Mouse (Mus musculus) right cerebral cortex, adult 18-20 months (tissue): ENCODE data around the gene Cd1d1.
"Not testable (repeated sequence)": the region's sequence is repeated elsewhere in the genome, so short reads cannot be mapped to it uniquely, and the experiment has no call there.

Source experiments
- DNase-seq: peaks from one replicate; pipeline ENCODE4 v3.0.0; 2022; ENCODE audit warnings: mixed read lengths

Gene Cd1d1

GRCm38 (mm10) chr3:86999415-86999740 is at the start of gene Cd1d1:
Gene Cd1d1, minus strand, starts transcription at chr3:86999441.
- DNase-seq: no peak

GRCm38 (mm10) chr3:87047801-87048200 is 48.6 kb upstream of the Cd1d1 start:
- DNase-seq: no peak

GRCm38 (mm10) chr3:87041733-87042132 is 42.5 kb upstream of the Cd1d1 start:
- no peak for DNase-seq

DNA sequence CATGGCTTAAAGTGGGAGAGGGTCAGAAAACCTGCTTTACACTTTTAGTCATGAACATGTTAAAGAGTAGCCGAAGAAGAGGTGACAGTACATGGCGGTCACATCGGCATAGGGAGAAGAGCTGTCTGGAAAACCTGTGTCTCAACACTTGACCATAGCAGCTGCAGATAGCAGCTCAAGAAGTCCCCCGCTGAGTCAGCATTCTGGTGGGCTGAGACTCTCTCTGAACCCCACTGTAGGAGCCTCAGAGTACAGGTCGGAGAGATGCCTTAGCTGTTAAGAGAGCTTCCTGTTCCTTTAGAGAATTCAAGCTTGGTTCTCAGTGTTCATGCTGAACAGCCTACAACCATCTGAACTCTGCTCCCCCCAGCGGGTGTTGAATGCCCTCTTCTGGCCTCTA is 39.3 kb upstream of the Cd1d1 start:
- DNase-seq: no peak

- DNase-seq: no peak
These were observed 34.8 kb upstream of the Cd1d1 start for GRCm38 (mm10) chr3:87034061-87034460.

DNA sequence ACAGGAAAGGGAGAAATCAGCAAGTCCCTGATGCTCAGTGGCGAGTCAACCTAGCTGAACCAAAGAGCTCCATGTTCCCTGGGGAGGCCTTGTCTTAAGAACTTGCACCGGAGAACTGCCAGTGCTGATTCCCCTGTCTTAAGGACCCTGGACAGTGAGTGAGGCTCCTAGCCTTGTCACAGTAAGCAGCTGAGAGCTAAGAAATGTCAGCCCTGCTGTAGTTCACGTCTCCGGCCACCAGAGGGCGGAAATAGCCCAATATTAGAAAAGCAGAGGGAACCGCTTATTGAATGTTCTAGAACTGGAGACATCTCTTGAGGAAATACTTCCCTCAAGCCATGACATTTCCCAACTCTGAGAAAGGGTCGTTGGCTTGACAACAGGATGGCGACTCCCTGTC is 34.1 kb upstream of the Cd1d1 start:
- peak; percentile 71 for DNase-seq

DNA sequence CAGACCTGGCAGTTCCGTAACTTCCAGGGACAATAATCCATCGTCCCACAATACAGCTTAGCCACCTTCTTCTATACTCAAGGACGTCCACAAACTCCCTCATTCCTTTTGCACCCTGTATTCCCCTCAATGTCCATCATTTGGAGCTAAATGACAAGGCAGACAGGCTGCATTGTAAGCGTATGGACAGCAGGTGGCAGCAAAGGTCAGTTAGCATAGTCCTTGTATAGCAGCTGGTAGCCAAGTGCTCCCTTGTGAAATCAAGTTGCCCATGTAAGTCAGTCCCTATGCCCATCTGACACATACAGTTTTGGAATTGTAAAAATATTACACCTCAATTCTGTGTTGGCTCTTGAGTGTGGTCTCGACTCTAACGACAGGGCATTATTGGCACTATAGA is 31.6 kb upstream of the Cd1d1 start:
- peak; percentile 44 for DNase-seq

- no peak for DNase-seq
These were observed 18.5 kb upstream of the Cd1d1 start for GRCm38 (mm10) chr3:87017707-87018106.

GRCm38 (mm10) chr3:87017001-87017400 is 17.8 kb upstream of the Cd1d1 start:
- DNase-seq: no peak

DNA sequence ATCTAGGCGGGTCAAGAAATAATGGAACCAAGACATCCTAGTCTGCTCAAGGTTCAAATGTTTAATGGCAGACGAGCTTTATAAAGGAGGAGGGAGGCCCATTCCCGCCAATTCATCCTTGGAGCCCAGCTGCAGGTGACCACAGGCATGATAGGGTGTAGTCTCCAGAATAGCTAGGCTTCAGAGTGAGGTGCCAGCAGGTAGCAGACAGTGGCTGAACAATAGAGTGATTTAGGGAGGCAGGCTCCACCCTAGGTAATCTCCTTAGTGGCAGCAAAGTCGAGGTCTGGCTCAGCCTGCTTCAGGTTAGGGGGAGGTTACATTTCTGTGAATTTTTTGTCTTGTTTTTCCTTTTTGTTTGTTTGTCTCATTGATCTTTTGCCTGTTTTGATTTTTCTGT is 16.7 kb upstream of the Cd1d1 start:
- no peak for DNase-seq

DNA sequence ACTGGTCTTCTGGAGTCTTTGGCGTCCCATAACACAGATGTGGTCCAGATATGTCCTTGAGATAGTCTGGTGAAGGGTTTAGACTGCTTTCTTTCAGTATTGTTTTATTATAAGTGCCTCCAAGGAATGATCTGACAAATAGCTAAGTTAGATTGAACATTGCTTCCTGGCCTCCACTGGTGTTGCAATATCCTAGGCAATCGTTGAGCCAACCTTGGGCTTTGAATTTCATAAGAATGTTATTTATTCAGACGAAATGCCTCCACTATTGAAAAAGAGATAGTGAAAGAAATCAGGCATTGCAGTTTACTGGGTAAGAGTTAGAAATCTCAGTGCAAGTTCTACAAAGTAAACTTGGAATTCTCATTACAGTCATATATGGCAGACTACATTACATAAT is 13.2 kb upstream of the Cd1d1 start:
- DNase-seq: not testable (repeated sequence)

DNA sequence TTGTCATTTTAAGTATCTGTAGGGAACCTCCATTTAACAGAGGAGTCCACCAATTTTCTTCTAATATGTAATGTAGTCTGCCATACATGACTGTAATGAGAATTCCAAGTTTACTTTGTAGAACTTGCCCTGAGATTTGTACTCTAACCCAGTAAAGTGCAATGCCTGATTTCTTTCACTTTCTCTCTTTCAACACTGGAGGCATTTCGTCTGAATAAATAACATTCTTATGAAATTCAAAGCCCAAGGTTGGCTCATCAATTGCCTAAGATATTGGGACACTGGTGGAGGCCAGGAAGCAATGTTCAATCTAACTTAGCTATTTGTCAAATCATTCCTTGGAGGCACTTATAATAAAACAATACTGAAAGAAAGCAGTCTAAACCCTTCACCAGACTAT is 9.0 kb upstream of the Cd1d1 start:
- not testable (repeated sequence) for DNase-seq

DNA sequence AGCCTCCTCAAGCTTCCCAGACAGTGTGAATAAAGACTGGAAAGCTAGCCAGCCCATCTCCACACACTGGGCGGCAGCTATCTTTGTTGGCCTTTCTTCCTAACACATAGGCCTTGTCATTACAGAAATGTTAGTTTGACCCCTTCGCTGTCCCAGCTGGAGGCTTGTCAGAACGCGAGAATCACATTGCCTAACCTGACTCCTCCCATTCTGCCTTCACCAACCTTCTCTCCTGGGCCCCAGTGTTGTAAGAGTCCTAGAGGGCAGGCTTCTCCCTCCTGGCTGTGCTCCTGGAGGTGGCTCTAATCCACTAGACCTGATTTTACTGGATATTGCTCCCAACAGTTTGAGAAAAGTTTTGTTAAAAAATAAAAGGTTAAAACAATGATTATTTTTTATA is 1.4 kb upstream of the Cd1d1 start:
- no peak for DNase-seq

DNA sequence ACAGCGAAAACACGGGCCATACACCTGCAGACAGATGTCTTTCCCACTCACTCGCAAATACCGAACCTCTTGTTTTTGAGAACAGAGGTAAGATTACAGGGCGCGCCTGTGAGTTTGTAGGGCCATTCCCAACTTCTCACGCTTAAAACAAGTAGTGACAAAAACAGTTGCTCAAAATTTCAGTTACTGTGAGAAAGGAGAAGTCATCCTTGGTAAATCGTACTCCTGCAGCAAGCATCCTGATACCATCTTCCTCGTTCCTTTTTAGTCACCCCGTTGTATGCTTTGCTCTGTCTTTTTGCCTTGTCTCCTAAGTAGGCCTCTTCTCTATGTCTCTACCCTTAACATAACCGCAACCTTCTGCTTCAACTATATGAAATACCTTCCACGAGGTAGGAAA is 810 bp upstream of the Cd1d1 start:
- DNase-seq: no peak

DNA sequence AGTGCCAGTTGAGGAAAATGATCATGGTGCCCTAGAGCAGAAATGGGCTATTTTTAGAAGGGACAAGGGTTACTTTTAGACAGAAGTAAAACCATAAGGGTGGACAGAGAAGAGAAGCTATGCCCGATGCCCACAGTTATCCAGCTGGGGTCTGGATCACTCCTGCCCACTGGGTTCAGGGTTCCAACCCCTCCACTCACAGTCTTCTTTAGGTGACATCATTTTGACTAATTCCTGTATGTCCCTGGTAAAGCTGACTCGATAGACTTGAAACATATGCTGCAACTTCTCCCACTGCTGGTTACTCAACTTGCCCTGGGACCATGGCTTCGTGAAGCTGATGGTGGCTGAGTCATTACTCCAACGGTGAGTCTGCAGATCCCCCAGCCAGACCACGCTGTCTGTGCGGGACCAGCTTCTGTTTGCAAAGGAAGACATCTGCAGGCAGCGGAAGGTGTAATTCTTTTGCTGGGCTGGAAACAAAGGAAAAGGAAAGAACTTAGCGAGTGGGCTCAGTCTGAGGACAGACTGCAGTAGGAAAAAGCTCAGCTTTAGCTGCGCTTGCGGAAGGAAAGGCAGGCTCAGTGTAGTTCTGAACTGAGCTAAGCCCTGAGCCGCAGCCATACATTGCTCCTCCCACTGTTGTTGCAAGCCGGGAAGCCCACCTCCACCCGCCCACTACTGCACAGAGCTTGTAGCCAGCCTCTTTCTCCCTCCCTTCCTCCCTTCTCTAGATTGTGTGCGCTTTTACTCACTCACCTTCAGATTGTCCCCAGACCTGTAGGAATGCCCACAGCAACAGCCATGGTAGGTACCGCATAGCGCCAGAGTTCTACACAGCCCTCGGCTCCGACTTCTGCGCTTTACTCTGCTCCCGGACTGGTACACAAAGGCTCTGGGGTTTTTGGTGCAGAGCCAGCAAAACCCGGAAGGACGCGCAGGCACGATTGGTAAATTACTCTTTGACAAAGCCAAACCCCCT is 517 bp downstream of the Cd1d1 start:
- DNase-seq: peak; percentile 31

DNA sequence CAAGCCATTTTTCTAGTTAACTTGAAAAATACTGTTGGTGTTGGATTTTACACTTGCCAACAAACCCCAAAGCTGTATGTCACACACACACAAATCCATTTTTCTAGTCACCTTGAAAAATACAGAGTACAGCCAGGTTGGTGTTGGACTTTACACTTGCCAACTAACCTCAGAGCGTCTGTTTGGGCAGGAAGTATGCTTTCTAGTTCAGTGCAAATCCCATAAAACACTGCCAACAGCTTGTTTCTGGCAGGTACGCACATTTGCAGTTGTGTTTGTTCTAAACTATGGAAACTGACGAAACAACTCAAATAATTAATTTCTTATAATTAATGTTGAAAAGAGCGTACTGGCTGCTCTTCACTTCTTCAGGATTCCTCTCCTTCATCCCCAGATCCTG is 3.1 kb downstream of the Cd1d1 start:
- DNase-seq: no peak

DNA sequence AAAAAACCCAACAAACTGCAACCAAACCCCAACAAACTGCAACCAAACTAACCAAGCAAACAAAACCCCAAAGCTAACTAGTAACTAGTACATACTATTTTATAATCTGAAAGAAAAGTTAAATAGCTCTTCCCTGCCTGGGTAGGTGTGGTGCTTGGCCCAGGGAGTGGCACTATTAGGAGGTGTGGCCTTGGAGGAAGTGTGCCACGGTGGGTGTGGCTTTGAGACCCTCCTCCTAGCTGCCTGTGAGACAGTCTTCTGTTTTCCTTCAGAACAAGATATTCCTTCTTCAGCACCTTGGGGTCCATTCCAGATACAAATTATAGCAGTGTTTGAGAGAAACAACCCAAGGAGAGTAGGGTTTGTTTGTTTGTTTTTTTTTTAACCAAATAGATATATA is 3.9 kb downstream of the Cd1d1 start:
- no peak for DNase-seq

DNA sequence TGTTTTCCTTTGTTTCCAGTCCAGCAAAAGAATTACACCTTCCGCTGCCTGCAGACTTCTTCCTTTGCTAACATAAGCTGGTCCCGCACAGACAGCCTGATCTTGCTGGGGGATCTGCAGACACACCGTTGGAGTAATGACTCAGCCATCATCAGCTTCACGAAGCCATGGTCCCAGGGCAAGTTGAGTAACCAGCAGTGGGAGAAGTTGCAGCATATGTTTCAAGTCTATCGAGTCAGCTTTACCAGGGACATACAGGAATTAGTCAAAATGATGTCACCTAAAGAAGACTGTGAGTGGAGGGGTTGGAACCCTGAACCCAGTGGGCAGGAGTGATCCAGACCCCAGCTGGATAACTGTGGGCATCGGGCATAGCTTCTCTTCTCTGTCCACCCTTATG is 12.3 kb downstream of the Cd1d1 start:
- DNase-seq: not testable (repeated sequence)

DNA sequence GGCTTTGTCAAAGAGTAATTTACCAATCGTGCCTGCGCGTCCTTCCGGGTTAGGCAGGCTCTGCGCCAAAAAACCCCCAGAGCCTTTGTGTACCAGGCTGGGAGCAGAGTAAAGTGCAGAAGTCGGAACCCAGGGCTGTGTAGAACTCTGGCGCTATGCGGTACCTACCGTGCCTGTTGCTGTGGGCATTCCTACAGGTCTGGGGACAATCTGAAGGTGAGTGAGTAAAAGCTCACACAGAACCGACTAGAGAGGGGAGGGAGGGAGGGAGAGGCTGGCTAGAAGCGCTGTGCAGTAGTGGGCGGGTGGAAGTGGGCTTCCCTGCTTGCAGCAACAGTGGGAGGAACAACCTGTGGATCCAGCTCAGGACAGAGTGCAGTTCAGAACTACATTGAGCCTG is 12.8 kb downstream of the Cd1d1 start:
- peak; percentile 11 for DNase-seq

DNA sequence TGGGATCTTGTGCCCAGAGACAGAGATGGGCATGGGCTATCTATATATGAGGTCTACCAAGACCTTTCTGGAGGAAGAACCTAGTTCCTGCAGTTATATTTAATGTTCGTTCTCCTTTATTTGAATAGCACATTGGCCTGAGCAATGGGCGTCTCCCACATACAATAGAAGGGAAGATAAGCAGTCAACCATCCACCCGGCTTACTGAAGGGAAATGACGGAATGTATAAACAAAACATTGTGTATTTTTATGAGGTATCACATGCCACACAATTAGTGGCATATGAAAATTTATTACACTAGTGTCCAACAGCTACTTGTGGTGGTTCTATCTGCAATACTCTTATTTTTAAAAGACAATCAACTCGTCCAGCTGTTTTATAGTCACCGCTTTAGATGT is 15.9 kb downstream of the Cd1d1 start:
- DNase-seq: no peak

GRCm38 (mm10) chr3:86976546-86976945 is 22.7 kb downstream of the Cd1d1 start:
- DNase-seq: peak; percentile 75

GRCm38 (mm10) chr3:86975150-86975549 is 24.1 kb downstream of the Cd1d1 start:
- no peak for DNase-seq

DNA sequence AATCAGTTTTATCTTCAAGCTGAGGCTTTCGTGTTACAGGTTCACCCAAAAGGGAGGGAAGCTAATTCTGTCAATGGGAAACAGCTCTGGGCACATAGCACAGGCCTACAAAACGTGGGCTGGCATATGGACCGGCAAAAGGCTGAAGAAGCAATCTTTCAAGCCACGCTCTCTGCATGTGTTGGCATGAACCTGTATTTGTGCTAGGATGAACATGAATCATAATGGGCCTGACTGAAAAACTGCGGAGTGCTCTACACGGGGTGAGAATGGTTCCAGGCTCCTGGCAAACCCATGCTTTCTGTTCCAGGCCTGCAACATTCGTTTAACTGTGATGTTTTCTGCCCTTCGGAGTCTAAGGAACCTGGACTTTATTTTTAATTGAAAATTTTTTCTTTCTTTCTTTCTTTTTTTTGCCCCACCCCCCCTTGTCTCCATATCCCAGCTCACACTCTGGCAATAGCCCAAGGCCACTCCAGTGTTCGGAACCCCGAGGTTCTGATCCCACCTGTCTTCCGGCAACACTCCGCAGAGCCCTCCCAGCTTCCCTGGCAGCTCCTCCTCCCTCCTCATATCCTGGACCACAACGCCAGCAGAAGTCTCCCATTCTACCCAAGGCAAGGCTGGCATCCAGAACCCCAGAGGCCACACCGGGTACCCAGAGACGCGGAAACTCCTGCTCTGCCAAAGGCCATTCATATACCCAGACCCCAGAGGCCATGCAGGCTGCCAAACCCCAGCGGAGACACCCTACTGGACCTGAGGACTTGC is 36.4 kb downstream of the Cd1d1 start:
- DNase-seq: no peak

DNA sequence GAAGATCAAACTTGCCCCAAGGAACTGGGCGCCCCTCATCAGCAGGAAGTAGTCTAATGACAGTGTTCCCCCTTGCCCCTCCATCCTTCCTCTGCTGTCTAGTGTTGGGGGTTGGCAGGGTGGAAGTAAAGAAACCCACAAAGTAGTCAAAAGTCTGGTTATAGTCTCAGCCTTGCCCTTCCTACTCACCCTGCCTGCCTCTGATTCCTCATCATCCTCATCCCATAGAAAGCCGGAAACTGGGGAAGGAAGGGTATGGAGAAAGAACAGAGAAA is 37.9 kb downstream of the Cd1d1 start:
- no peak for DNase-seq
